Mouse (Mus musculus): Measurements from ENCODE around the gene Kcnh5.
A peak's percentile ranks its signal among the peaks of the same experiment; 100 is the strongest.

The Kcnh5 gene

DNA sequence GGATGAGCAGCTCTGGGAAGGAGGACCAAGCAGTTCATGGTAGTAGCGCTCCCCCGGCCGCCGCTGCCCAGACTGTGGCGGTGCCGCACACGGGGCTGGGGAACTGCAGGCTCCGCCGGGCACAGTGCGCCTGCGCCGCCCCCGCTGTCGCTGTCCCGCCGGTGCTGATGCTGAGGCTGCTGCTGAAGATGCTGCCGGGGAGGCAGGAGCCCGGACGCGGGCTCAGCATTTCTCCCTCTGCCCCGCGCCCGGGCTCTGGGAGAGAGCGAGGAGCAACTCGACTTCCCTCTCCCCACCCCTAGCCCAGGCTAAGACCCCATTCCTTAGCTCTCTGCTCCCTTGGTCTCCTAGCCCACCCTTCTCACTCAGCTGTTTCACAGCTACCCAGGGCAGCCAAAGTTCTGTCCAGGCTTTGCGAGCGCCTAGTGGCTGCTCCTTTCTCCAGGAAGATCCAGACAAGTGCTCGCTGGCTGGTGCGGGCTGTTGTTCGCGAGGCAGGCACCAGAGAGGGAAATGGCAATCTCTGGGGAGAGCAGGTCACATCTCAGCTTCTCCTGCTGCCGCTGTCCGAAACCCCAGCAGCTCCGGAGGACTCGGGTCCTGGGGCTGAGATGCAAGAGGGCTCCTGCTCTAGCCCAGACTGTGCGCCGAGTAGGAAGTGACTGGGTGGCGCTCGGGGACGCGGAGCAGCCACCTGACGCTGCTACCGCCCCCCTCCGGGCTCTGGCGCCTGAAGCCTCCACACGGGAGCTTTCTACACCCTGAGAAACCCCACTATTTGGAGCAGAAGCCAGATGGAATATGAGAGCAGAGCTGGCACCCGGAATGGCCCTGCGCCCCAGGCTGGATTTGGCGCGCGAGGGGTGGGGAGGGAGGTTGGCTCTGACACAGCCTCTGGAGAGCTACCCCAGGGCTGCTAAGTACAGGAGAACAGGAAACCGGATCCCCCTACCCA is at the start of gene Kcnh5:
Gene Kcnh5, minus strand, starts transcription at position 642 of the 955 bp plus-strand sequence.
- no peak for DNase-seq (ENCODE audit: low read depth)

- DNase-seq (ENCODE audit: low read depth) = no peak
Observed at GRCm38 (mm10) chr12:75223966-75224365, 46.8 kb upstream of the Kcnh5 start.

DNA sequence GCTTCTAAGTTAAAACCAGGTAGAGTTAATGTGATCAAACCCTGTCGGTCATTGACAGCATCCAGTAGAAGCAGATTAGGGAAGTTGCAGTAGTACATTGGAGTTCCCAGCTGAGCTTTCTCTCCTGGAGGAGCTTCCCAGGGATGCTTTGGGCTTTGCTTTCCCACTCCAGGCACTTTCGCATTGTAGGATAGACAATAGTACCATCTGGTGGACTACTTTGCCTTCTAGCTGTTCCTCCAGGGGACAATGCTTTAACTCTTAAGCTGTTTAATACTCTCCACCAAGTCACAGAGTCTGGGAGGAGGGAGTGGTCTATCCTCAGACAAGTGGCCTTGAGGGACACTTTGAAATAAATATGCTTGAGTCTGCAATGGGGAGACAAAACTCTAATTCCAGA is 12.3 kb upstream of the Kcnh5 start:
- DNase-seq (ENCODE audit: low read depth) = no peak

DNA sequence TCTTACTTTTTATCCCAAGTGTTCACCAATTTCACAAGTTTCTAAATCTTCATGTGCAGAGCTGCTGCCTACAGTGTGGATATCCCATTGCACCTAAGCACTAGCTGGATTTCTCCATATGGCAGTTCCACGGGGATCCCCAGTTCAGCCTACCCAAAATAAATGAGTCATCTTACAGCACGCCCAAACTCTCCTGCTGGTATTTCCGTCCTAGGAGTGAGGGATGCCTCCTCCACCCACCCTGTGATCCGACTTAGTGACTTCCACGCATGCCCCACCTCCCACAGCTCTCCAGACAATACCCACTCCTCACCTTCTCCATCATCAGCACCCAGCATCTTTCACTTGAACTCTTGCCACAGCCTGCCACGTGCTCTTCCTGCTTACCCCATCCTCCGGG is 5.5 kb upstream of the Kcnh5 start:
- no peak for DNase-seq (ENCODE audit: low read depth)

DNA sequence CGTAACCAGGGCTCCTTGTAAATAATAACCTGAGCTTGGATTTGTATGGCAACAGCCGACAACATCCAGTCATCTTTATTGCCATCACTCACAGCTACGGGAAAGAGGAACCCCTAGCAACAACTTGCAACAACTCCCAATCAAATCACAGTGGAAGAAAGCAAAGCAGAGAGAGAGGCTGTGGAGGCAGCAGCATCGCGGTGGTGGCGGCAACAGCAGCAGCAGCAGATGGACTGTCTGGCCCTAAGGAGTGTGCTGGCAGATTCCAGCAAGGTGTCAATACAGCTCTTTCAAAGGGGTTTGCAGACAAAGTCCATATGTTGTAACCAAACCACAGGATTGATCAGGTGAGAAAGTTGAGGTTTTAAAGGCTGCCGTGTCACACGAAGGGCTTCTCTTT is 2.4 kb upstream of the Kcnh5 start:
- DNase-seq (ENCODE audit: low read depth) = no peak

DNA sequence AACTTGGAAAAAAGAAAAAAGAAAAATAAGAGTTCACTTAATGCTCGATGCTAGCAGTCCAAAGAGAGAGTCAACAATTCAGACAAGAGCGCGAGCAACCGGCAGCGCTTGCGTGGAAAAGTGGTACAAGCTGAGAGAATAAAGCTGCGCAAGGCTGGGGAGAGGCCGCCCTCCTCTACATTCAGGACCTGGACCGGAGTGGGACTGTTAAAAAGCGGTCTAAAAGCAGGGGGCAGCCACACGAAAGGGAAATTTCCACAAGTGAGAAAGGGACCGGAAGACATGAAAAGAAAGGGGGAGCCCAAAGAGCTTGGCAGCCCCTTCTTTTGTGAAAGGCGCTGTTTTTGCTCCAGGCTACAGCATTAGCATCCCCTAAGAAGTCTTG is 506 bp upstream of the Kcnh5 start:
- DNase-seq (ENCODE audit: low read depth) = no peak

- DNase-seq (ENCODE audit: low read depth) = no peak
Observed at GRCm38 (mm10) chr12:75175931-75176565, 1.1 kb downstream of the Kcnh5 start.

DNA sequence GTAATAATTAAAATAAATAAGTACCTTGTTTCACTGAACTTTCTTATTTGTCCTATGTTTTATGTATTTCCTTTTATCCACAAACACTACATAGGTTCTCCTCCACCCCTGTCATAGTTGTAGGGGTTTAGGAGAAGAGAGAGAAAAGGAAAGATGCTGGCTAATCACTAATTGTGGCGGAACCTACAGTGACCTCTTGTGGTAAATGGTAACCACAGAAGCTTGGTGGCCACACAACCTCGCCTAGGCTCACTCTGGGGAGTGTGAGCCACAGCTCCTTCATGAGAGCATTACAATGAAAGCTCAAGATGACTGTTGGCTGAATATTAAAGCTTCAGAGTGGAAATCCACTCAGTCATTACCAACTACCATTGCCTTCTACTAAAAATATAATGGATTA is 6.2 kb downstream of the Kcnh5 start:
- DNase-seq (ENCODE audit: low read depth) = peak; percentile 5

- no peak for DNase-seq (ENCODE audit: low read depth)
Observed at GRCm38 (mm10) chr12:75153076-75153568, 24.0 kb downstream of the Kcnh5 start.

DNA sequence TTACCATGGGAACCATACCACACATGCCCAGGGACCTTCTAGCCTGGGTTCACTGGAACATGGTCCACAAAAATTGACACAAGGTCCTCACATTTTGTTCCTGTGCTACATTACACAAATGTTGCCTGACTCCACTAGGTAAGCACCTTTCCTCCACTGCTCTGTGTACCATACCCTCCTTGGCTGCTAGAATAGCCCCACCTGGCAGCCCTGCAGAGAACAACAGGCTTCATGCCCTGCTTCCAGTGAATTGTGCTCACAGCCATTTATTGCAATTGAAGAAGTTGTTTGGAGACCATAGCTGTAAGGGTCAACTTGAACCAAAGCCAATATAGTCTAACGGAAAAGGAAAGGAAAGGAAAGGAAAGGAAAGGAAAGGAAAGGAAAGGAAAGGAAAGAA is 37.3 kb downstream of the Kcnh5 start:
- no peak for DNase-seq (ENCODE audit: low read depth)

DNA sequence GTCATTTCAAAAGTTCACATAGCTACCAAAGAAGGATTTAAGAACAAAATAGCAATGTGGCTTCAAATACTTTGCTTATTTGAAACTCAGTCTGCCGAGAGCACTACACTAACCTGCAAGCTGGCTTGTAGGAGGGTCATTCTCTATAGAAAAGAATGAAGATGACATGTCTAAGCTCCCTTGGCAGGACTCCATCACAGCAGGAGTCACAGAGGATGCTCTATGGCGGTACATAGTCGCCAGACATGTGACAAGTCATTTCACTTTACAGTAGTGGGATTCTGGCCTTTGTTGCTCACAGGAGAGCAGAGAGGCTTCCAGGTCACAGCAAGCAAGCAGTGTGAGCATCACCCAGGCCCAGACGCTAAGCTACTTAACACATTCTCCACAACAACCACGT is 85.2 kb downstream of the Kcnh5 start:
- DNase-seq (ENCODE audit: low read depth) = no peak

DNA sequence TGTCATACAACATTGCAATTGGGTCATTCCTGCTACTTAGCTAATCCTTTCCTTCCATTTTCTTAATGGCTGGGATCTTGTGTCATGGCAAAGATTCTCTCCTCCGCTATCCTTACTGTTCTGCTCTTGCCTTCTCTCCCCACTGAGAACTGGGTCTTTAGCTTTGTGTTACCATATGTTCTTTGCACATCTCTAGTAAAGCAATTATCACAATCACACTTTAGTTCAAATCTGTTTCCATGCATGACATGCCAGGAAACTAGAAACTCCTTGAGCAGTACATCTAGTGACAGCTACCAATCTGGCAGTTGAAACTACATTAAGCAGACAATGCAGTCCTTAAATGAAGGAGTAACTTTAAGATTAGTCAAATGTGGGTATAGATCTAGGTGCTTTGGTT is 86.2 kb downstream of the Kcnh5 start:
- no peak for DNase-seq (ENCODE audit: low read depth)

DNA sequence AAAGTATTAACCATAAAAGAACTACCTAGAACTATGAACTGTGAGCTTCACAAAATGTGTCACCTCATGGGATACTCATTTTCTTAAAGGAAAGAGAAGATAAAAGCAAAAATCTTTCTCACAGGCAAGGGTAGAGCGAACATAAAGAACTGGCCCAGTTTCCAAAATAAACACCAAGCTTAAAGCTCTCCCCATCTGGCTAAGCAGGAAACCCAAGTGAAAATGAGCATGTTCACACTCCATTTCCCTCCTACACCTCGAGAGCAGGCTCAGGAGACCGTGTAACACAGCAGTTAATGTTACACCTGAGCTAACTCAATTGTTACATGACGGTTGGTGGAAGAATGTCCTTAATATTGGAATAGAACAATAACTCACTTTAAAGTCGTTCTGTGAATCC is 100.0 kb downstream of the Kcnh5 start:
- DNase-seq (ENCODE audit: low read depth) = no peak

- no peak for DNase-seq (ENCODE audit: low read depth)
Observed at GRCm38 (mm10) chr12:75071043-75071442, 106.1 kb downstream of the Kcnh5 start.

GRCm38 (mm10) chr12:75062571-75062970 is 114.6 kb downstream of the Kcnh5 start:
- no peak for DNase-seq (ENCODE audit: low read depth)

- DNase-seq (ENCODE audit: low read depth) = no peak
Observed at GRCm38 (mm10) chr12:75061731-75062130, 115.4 kb downstream of the Kcnh5 start.

- no peak for DNase-seq (ENCODE audit: low read depth)
Observed at GRCm38 (mm10) chr12:75053731-75054130, 123.4 kb downstream of the Kcnh5 start.

- no peak for DNase-seq (ENCODE audit: low read depth)
Observed at GRCm38 (mm10) chr12:75036694-75037093, 140.4 kb downstream of the Kcnh5 start.

- no peak for DNase-seq (ENCODE audit: low read depth)
Observed at GRCm38 (mm10) chr12:75031970-75032864, 144.9 kb downstream of the Kcnh5 start.

GRCm38 (mm10) chr12:74971187-74971586 is 205.9 kb downstream of the Kcnh5 start:
- no peak for DNase-seq (ENCODE audit: low read depth)

GRCm38 (mm10) chr12:74969420-74969819 is 207.7 kb downstream of the Kcnh5 start:
- no peak for DNase-seq (ENCODE audit: low read depth)

GRCm38 (mm10) chr12:74966266-74966665 is 210.9 kb downstream of the Kcnh5 start:
- DNase-seq (ENCODE audit: low read depth) = no peak
